Mouse (Mus musculus) common myeloid progenitor, adult 5-6 weeks (primary cell): ENCODE results near the gene Atg10. TPM values are rescaled to one million over a fixed set of nuclear protein-coding genes. Genes with fewer than 3 reads are reported as not detected.

Experiments
- ATAC-seq: replicated peaks from 2 replicates; pipeline ENCODE4 v1.8.0; 2016; ENCODE audit warnings: low read depth, mild to moderate bottlenecking, moderate TSS enrichment, inconsistent platforms; ENCODE audit not compliant: poor library complexity, severe bottlenecking
- total RNA-seq: library from RNA; stranded (forward); fragments of 200-1000, 187-1606 nt; gene quantifications from 2 replicates; pipeline ENCODE4 v1.2.3, GENCODE M21; 2017

Gene Atg10
- total RNA-seq, 1 experiment from 2014 or later = 7.3 TPM

DNA sequence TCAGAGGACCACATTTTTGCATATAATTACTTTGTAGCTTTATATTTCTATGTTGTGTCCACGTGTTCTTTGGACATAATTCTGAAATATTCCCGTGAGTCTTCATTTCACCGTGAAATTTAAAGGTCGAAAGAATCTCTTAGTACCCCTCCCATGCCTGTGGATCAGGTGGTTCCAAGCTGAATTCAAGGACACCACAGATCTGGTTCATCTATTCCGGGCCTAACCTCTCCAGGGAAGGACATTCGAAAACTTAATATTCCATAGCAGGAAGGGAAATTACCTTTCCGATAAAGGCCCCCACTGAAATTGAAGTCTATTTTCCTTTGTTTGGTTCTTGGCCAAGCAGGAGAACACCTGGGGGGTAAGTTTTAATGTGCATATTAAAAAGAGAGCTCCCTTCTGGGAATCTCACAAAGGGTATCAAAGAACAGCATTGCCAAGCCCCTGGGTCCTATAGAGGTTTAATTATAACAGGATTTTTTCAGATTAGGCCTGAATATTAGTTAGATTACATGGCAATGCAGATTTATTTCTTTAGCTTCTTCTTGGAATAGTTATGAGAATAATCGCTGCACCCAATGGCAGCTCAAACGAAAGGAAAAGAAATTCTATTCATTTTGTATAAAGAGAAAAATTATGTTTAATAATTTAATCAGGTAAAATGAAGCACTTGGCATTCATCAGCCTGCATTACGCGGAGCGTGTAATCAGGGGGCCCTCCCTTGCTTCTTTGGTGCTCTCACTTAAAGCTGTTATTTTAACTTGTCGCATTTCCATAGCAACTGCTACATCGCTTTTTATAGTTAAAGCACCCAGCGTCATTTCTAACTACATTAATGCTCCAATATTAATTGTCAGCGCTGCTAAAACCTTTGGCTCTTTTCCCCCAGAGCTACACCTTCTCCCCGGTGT lies 310.8 kb downstream of the Atg10 start:
- ATAC-seq = no peak

DNA sequence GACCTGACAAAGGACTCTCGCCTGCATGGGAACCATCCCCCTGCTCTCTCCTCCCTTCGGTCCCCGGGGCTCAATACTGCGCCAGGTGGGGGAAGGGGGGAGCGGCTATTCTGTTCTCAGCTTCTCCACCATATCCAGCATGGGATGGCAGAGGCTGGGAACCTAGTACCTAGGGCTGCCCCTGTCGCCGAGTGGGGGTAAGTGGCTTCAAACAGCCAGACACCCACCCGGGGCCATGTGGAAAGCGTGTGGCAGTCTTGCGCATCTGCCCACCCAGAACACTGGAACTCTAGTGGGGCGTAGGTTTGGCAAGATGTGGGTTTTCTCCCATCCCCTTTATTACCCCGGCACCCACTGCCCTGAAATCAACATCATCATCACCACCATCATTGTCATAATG lies 316.4 kb downstream of the Atg10 start:
- no peak for ATAC-seq

DNA sequence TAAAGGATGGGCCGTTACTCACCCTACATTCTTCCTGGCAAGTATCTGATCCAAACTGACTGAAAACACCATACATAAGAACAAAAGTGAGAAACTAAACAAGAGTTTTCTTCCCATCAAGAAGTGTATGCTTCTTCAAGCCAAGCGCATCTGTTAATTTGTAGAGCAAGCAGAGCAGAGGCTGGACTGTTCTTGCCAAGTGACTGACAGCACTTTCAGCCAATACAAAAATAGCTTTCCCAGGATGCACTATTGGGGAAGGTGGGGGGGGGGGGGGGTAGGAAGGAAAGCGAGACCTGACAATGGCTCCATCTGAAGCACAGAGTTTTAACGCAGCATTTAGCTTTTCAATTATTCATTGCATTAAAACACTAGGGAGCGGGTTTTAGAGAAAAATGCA lies 318.6 kb downstream of the Atg10 start, which contains the start of gene Atp6ap1l:
Atp6ap1l (minus strand) TSS at position 180 of the 400 bp plus-strand sequence.
- no peak for ATAC-seq

DNA sequence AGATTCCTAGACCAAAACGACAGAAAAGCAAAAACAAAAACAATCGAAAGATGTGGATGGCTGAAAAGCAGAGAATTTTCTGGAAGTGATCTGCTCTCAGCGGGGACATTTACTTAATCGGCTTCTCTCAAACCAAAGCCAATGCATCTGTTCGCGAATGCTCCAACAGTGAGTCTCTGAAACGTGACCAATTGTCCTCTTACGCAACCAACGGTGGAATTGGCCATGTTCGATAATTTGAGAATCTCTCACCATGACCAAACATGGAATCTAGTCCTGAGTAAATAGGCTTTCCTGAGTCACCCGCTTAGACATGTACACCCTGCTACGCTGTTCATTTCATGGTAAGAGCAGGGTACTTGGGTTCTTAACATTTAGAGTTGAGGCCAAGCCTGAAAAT lies 326.9 kb downstream of the Atg10 start:
- no peak for ATAC-seq

DNA sequence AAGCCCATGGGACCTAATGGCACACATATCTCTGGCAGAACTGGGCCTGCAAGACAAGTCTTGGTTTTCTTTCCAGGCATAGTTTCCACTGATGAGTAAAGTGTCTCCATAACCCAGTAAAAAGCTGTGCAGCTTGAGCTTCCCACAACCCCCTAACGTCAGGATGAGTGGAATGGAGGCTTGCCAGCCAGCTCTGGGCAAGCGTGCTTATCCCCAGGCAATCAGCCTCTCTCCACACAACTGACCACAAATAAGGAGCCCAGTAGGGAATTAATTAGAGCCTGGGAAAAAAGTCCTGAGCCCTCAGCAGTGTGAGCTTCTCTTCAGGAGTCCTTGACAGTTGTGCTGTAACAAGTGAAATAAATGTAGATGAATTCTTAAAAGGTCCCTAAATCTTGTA lies 327.7 kb downstream of the Atg10 start:
- ATAC-seq = no peak

DNA sequence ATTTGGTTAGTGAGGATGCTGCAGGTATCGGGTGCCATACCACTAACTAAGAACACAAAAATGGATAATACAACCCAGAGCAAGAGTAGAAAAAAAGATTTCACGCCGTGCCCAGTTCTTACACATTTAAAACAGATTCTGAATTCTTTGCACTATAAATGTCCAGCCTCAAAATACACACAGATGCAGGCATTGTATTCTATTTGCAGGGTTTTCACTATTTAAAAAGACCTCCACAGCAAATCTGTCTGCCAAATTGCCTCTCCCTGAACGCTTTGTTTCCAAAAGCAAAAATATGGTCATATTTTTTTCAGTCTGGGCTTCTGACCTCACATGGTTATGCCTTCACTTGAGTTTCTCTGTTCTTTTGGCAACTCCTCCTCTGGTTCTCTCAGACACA lies 328.9 kb downstream of the Atg10 start:
- ATAC-seq = no peak

DNA sequence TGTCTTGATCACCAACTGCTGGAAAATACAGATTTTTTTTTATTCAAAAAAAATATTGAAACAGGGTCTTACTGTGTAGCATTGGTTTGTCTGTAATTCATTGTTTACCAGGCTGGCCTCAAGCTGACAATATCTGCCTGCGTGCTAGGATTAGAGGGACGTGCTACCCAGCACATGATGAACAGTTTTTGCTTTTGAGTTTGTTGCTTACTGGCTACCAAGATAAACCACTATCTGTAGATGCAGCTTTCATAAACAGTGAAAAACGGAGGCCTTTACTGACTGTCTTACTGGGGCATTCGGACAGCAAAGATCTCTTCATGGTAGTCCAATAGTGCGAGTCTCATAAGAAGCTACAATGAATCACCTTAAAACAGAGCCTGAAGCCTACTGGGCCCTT lies 333.7 kb downstream of the Atg10 start:
- ATAC-seq = no peak

DNA sequence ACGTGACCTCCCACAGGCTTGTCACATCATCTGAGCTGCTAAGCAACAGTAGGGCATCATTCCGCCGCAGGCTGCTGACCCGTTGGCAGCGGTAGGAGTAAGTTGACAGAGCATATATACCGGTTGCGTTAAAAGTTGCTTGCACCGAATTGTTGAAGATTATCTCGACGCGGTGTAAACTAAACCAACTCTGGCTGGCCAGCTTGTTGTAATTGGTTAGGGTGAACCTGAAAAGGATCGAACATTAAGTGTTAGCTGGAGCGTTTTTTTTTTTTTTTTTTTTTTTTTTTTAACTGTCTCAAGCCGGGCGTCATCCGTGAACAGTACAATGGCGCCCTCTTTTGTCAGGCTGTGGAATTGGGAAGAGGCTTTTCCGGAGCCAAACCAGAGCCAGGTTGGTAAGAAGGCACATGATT lies 337.2 kb downstream of the Atg10 start:
- peak; percentile 76 for ATAC-seq

DNA sequence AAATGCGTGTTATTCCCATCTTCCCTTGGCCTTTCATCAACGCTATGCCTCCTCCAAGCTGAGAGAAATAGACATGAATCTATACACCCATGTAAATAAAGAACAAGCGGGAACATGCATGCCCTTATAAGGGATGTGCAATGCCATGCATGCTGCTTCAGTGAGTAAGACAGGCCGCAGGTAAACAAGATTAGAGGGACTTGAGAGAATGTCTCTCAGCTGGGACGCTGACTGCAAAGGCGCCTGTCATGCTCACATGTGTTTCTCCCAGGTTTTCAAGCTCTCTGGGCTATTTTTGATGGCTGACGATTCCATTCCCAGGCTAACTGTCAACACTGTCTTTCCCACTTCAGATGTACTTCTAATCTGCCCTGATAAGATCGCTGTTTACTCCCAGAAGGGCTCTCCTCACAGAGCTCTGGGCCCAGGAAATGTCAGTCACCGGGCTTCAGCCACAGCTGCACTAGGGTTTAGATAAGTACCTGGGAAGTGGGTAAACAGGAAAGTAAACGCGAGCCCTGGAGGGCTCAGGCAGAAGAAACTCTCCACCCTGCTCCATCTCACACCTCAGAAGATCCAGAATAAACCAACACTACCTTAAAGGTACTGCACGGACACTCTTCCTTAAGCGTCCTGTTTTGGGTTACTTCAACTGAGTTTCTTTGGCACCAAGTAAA lies 337.8 kb downstream of the Atg10 start:
- ATAC-seq = peak; percentile 37

Other genes with a start within 250 kb of the Atg10 start
- gene Ssbp2, start 236.3 kb upstream of the Atg10 start, total RNA-seq = 75.2 and 80.6 TPM in 2 replicates